Mouse (Mus musculus) thymus, postnatal 14 days (tissue): ENCODE data around the gene Rin3.

Experiments used
- DNase-seq: peaks from one replicate; pipeline ENCODE4 v3.0.0; 2021

Gene Rin3

GRCm38 (mm10) chr12:102430228-102430627 lies 147.4 kb downstream of the Rin3 start:
- no peak for DNase-seq

DNA sequence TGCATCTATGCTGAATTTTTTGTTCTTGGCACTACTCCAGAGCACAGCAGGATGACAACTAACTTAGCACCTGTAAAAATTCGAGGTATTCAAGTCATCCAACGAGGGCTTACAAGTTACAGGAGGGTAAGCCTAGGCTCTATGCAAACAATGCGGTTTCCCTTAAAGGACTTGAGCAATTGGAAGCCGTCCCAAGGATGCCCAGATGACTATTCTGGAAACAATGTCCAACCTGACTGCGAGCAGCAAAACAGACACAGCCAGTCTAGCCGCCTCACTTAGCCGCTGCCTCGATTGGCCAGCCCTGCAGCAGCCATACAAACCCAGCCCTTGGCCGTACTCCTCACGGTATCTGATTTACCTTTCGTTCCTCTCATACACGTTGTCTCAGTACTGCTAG lies 149.4 kb downstream of the Rin3 start:
- no peak for DNase-seq

DNA sequence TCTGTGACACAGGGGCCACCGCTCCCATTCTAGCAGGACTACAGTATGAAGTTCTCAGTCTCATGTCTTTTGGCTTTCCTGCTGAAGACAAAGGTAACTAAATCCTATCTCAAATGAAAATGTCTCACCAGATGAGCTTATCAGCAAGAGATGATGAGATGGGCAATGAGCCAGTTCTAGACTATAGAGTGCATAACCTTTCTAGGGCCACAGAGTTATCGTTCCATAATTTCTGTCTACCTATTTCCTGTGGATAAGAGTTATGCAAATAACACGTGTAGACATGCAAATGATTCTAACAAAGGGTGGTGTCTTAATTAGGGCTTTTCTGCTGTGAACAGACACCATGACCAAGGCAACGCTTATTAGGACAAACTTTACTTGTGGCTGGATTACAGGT lies 151.3 kb downstream of the Rin3 start:
- no peak for DNase-seq

- no peak for DNase-seq
Observed at GRCm38 (mm10) chr12:102436939-102437526, 154.2 kb downstream of the Rin3 start.

DNA sequence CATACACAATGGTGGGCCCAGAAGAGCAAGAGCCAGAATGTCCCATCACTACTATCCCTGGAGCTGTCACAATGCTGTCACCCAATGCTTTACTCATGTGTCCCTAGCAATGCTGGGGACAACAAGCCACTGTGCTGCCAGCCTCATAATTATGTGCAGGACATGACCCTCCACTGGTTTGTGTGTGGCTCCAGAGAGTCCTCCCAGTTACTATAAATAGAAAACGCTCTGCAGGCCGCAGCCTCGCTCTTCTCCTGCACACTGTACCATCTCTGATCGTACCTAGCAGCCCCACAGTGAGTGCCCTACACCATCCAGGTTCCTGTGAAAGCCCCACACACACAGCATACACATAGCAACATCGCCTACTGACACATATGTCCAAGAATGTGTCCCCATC lies 155.1 kb downstream of the Rin3 start:
- DNase-seq: no peak

DNA sequence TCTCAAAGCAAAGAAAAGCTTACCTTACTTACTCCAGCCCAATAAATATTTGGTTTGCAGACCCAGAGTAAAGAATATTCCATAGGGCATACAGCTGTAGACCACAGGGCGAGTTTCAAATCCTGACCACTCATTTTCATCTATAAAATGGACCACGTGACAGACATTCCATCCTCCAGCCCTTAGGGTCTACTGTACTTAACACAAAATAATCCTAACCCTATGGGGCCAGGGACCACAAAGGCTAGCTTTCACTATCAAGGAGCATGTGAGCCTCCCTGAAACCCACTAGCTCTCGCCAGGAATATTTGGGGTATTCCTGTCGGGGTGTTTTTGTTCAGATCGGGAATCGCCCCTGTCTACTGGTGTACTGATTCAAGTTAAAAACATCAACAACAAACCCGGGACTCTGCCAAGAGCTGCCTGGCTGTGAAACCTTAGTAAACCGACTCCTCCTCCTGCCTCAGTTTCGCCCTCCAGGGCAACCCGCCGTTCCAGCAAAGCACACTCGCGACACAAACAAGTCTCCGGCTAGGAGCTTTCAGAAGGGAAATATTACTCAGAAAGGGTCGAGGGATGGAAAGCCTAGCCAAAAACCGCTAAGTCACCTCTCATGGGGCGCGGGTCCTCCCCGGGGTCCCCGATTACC lies 156.3 kb downstream of the Rin3 start:
- DNase-seq: no peak

DNA sequence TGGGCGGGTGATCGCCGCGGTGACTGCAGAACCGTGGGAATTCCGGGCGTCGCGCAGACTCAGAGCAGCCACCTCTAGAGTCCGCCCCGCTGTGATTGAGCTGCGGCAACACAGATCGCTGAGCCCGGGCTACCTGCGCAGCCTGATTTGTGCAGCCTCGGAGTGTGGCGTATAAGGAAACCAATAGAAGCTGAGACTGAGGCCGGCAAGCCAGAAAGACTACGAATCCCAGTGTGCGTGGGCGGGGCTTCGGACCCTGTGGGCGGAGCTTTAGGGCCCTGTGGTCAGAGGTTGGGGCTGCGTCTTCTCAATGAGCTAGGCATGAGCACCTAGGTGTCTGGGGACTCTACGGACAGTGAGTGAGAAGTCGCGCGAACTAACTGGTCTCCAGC lies 156.8 kb downstream of the Rin3 start, which contains the start of gene Lgmn:
Gene Lgmn (minus strand): TSS at position 182 of the 392 bp plus-strand sequence.
- DNase-seq: peak; percentile 95
